Mouse (Mus musculus) ES-Bruce4 (cell line): ENCODE results near the gene Chit1. TPM values are rescaled to one million over a fixed set of nuclear protein-coding genes. Genes with fewer than 3 reads are reported as not detected.

ENCODE experiments used
- H3K27ac ChIP-seq: 2 replicates; pipeline ENCODE4 v1.5.1; 2012; ENCODE audit warnings: low read length, inconsistent platforms; ENCODE audit not compliant: insufficient read depth
- H3K27me3 ChIP-seq: 2 replicates; pipeline ENCODE4 v1.6.1; 2012; ENCODE audit warnings: mild to moderate bottlenecking, low read length, inconsistent platforms; ENCODE audit not compliant: control insufficient read depth, poor library complexity, insufficient read depth, severe bottlenecking
- H3K36me3 ChIP-seq: 2 replicates; pipeline ENCODE4 v1.6.1; 2012; ENCODE audit warnings: inconsistent platforms, mild to moderate bottlenecking, low read length, moderate library complexity; ENCODE audit not compliant: control insufficient read depth, poor library complexity, insufficient read depth, severe bottlenecking
- H3K4me1 ChIP-seq: one replicate; pipeline ENCODE4 v1.8.1; 2011; ENCODE audit warnings: low read length; ENCODE audit not compliant: control insufficient read depth, insufficient read depth
- H3K4me3 ChIP-seq: 2 replicates; pipeline ENCODE4 v1.5.1; 2011; ENCODE audit warnings: low read depth, mild to moderate bottlenecking, low read length
- H3K9ac ChIP-seq: 2 replicates; pipeline ENCODE4 v1.6.1; 2012; ENCODE audit warnings: low read depth, mild to moderate bottlenecking, inconsistent platforms; ENCODE audit not compliant: poor library complexity, severe bottlenecking
- H3K9me3 ChIP-seq: replicated peaks from 2 replicates; pipeline ENCODE4 v1.6.1; 2012; ENCODE audit warnings: mild to moderate bottlenecking, low read length, inconsistent platforms; ENCODE audit not compliant: control insufficient read depth, poor library complexity, insufficient read depth, severe bottlenecking
- CTCF ChIP-seq: IDR thresholded peaks from one replicate; pipeline ENCODE4 v1.8.1; 2011; ENCODE audit warnings: low read depth, low read length
- EP300 ChIP-seq: IDR thresholded peaks from 2 replicates; pipeline ENCODE4 v1.6.1; 2011; ENCODE audit warnings: low read depth, low read length; ENCODE audit not compliant: insufficient read depth
- POLR2A ChIP-seq: IDR thresholded peaks from one replicate; pipeline ENCODE4 v1.8.1; 2011; ENCODE audit warnings: low read length; ENCODE audit not compliant: insufficient read depth
- polyA plus RNA-seq: library from polyadenylated mRNA; stranded (reverse); fragments of >200 nt; gene quantifications from 2 replicates; pipeline ENCODE4 v1.2.4, GENCODE M21; 2011; ENCODE audit warnings: low read depth; ENCODE audit not compliant: missing spikeins, insufficient read depth, insufficient read length

The Chit1 gene
- polyA plus RNA-seq, 1 experiment: not detected

- TF ChIP-seq EP300 (no peak), CTCF (no peak), POLR2A (no peak)
- Histone ChIP-seq H3K4me3 (no peak overlapping the region), H3K9ac (no peak overlapping the region), H3K36me3 (no peaks in the 10 kb centered on the region), H3K27ac (no peak overlapping the region), H3K27me3 (no peaks in the 10 kb centered on the region), H3K9me3 (no peaks in the 10 kb centered on the region), H3K4me1 (peaks cover 4% of the 10 kb centered on the region)
Measured at GRCm38 (mm10) chr1:134105764-134106430, 5.1 kb upstream of the Chit1 start.

GRCm38 (mm10) chr1:134106719-134107118 lies 4.3 kb upstream of the Chit1 start:
- H3K9me3 ChIP-seq: no peaks in the 10 kb centered on the region
- no peaks in the 10 kb centered on the region for H3K27me3 ChIP-seq
- no peak for TF ChIP-seq EP300
- TF ChIP-seq POLR2A: no peak
- TF ChIP-seq CTCF: peak; percentile 80
- no peak overlapping the region for H3K9ac ChIP-seq
- no peaks in the 10 kb centered on the region for H3K36me3 ChIP-seq
- H3K4me1 ChIP-seq: peaks cover 3% of the 10 kb centered on the region
- H3K27ac ChIP-seq: no peak overlapping the region
- H3K4me3 ChIP-seq: no peak overlapping the region

- H3K9ac ChIP-seq: no peak overlapping the region
- H3K36me3 ChIP-seq: no peaks in the 10 kb centered on the region
- no peak overlapping the region for H3K4me3 ChIP-seq
- no peak overlapping the region for H3K27ac ChIP-seq
- TF ChIP-seq POLR2A (no peak), EP300 (no peak), CTCF (no peak)
- no peaks in the 10 kb centered on the region for H3K27me3 ChIP-seq
- no peaks in the 10 kb centered on the region for H3K9me3 ChIP-seq
- peaks cover 3% of the 10 kb centered on the region for H3K4me1 ChIP-seq
Measured at GRCm38 (mm10) chr1:134107777-134108176, 3.3 kb upstream of the Chit1 start.

GRCm38 (mm10) chr1:134110015-134110414 lies 1.0 kb upstream of the Chit1 start:
- Histone ChIP-seq H3K27ac (no peak overlapping the region), H3K4me3 (no peak overlapping the region), H3K4me1 (no peaks in the 10 kb centered on the region), H3K36me3 (no peaks in the 10 kb centered on the region), H3K27me3 (no peaks in the 10 kb centered on the region), H3K9ac (no peak overlapping the region), H3K9me3 (no peaks in the 10 kb centered on the region)
- TF ChIP-seq EP300 (no peak), POLR2A (no peak), CTCF (no peak)

GRCm38 (mm10) chr1:134110449-134110848 lies 593 bp upstream of the Chit1 start:
- Histone ChIP-seq H3K27me3 (no peaks in the 10 kb centered on the region), H3K36me3 (no peaks in the 10 kb centered on the region), H3K4me3 (no peak overlapping the region), H3K9me3 (no peaks in the 10 kb centered on the region), H3K9ac (no peak overlapping the region), H3K27ac (no peak overlapping the region), H3K4me1 (no peaks in the 10 kb centered on the region)
- TF ChIP-seq EP300: no peak
- TF ChIP-seq POLR2A: no peak
- no peak for TF ChIP-seq CTCF

GRCm38 (mm10) chr1:134113560-134113959 lies 2.5 kb downstream of the Chit1 start:
- no peaks in the 10 kb centered on the region for H3K9me3 ChIP-seq
- no peak overlapping the region for H3K27ac ChIP-seq
- H3K4me3 ChIP-seq: no peak overlapping the region
- H3K4me1 ChIP-seq: no peaks in the 10 kb centered on the region
- TF ChIP-seq EP300: no peak
- H3K9ac ChIP-seq: no peak overlapping the region
- H3K27me3 ChIP-seq: no peaks in the 10 kb centered on the region
- H3K36me3 ChIP-seq: no peaks in the 10 kb centered on the region
